Mouse (Mus musculus): Measurements from ENCODE around the gene Uroc1.
A peak's percentile ranks its signal among the peaks of the same experiment; 100 is the strongest.

Gene Uroc1

GRCm38 (mm10) chr6:90358142-90358541, 25.1 kb downstream of the Uroc1 start:
- DNase-seq (ENCODE audit: low spot score in 2 of 2): no peak

DNA sequence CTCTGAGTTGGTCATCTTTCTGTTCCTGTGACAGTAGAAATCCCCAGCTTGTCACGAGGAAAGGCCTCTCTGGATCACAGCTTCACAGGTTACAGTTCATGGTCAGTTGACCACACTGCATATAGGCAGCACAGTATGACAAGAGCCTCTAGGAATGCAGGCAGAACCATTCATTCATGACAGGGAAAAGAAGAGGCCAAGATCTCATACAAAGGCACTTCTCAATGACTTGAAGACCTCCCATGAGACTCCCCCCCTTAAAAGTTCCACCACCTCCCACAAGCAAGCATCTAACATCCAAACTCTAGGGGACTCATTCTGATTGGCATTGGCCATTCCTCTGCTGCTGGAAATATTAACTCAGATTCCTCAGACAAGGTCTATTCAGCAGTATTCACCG, 26.4 kb downstream of the Uroc1 start:
- no peak for DNase-seq (ENCODE audit: low spot score in 2 of 2)

- DNase-seq (ENCODE audit: low spot score in 2 of 2): no peak
Observed at GRCm38 (mm10) chr6:90360024-90360781, 27.1 kb downstream of the Uroc1 start.

- DNase-seq (ENCODE audit: low spot score in 2 of 2): no peak
Observed at GRCm38 (mm10) chr6:90360922-90361614, 28.0 kb downstream of the Uroc1 start.

- DNase-seq (ENCODE audit: low spot score in 2 of 2): no peak
Observed at GRCm38 (mm10) chr6:90363301-90363700, 30.2 kb downstream of the Uroc1 start.

- DNase-seq (ENCODE audit: low spot score in 2 of 2): peak; percentile 98
Observed at GRCm38 (mm10) chr6:90368976-90369724, 36.1 kb downstream of the Uroc1 start, which contains the start of gene Zxdc. Gene Zxdc (plus strand): TSS chr6:90369492.

GRCm38 (mm10) chr6:90369725-90370553, 36.9 kb downstream of the Uroc1 start:
- peak; percentile 21 to 27 for DNase-seq (ENCODE audit: low spot score in 2 of 2)

DNA sequence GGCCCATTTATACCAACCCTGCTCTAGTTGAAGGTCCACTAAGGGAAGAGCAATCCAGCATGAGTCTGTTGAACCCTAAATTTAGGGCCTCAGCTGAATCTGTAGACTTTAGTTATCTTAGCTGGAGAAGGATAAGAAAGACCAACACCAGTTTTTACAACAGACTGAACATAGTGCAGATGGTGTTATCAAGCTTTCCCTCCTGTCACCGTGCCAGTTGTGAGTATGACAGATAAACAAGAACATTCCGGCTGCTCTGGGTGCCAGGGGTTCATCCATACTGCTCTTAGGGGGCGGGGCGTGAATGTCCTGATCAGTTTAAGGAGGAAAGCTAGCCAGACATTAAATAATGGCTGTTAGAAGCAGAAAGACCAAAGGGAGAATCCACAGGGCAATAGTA, 41.6 kb downstream of the Uroc1 start:
- DNase-seq (ENCODE audit: low spot score in 2 of 2): no peak

DNA sequence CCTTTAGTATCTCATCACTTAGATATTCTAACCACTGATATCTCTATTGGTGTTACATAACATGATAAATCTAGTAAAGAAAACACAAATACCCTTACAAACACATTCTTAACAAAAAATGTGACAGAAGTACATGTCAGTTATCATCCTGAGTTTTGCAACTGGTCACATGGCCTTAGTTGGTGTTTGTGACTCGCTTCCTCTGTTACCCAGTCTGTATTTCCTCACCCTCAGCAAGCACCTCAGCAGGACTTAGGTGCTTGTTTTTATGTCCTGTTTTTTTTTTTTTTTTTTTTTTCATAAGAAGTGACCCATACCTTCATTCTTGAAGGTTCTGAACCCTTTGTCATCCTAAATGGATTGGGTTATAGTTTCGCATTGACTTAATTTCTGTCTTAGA, 44.6 kb downstream of the Uroc1 start:
- DNase-seq (ENCODE audit: low spot score in 2 of 2): no peak

GRCm38 (mm10) chr6:90381465-90381864, 48.4 kb downstream of the Uroc1 start:
- no peak for DNase-seq (ENCODE audit: low spot score in 2 of 2)

GRCm38 (mm10) chr6:90390629-90391028, 57.5 kb downstream of the Uroc1 start:
- DNase-seq (ENCODE audit: low spot score in 2 of 2): no peak

GRCm38 (mm10) chr6:90393948-90394347, 60.9 kb downstream of the Uroc1 start:
- DNase-seq (ENCODE audit: low spot score in 2 of 2): no peak

DNA sequence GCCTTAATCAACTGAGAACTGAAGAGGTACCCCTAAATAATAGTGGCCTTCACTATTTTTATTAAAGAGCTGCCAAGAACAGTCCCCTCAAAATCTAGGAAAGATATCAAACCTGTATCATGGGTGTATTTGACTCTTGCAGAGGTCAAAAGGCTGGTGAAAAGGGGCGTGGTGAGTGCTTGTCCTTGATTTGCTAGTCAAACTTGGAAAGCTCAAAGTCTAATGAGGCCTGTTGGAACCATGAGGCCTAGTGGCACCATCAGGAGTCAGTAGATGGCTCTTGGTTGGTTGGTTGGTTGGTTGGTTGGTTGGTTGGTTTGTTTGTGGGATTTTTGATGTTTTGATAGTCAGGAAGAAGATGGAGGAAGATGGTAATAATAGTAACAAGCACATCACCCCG, 62.7 kb downstream of the Uroc1 start:
- DNase-seq (ENCODE audit: low spot score in 2 of 2): no peak

GRCm38 (mm10) chr6:90397291-90397690, 64.2 kb downstream of the Uroc1 start:
- DNase-seq (ENCODE audit: low spot score in 2 of 2): no peak

- DNase-seq (ENCODE audit: low spot score in 2 of 2): no peak
Observed at GRCm38 (mm10) chr6:90408632-90409031, 75.5 kb downstream of the Uroc1 start.

DNA sequence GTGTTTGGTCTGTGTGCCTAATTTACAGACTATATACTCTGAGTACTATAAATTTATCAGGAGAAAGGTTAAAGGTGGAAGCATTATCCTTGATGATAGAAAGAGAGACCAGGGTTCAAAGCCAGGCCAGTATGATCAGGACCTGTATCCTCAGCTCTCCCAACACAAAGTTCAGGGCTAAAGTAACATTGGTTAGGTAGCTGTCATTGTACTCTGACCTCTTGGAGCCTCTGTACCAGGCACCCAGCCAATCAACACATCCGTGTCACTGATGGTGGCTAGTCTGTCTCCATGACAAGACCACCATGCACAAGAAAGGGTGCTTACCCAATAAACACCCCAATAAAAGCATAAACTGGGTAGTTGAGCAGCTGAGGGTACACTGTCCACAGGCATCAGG, 77.9 kb downstream of the Uroc1 start:
- DNase-seq (ENCODE audit: low spot score in 2 of 2): no peak

GRCm38 (mm10) chr6:90411926-90412325, 78.8 kb downstream of the Uroc1 start:
- DNase-seq (ENCODE audit: low spot score in 2 of 2): no peak
